Mouse (Mus musculus) neural tube, embryonic 15.5 days (tissue): ENCODE data around the gene Rnls. TPM values are rescaled to one million over a fixed set of nuclear protein-coding genes. Genes with fewer than 3 reads are reported as not detected.

ENCODE experiments used
- ATAC-seq: fragments of 200-750 bp; cut with Nextera tagmentation; 2 replicates; pipeline ENCODE4 v1.8.0; 2017; ENCODE audit warnings: mild to moderate bottlenecking, moderate TSS enrichment, moderate library complexity; ENCODE audit not compliant: low FRiP score
- H3K27ac ChIP-seq: fragments of 300-500 bp; sonication (generic); replicated peaks from 2 replicates; pipeline ENCODE4 v1.5.1; 2015; ENCODE audit warnings: mild to moderate bottlenecking, inconsistent platforms
- H3K27me3 ChIP-seq: fragments of 300-500 bp; sonication (generic); replicated peaks from 2 replicates; pipeline ENCODE4 v1.6.1; 2015; ENCODE audit warnings: inconsistent platforms
- H3K36me3 ChIP-seq: fragments of 300-500 bp; sonication (generic); 2 replicates; pipeline ENCODE4 v1.6.1; 2015; ENCODE audit warnings: inconsistent platforms
- H3K4me1 ChIP-seq: fragments of 300-500 bp; sonication (generic); 2 replicates; pipeline ENCODE4 v1.6.1; 2015; ENCODE audit warnings: inconsistent platforms
- H3K4me2 ChIP-seq: fragments of 300-500 bp; sonication (generic); 2 replicates; pipeline ENCODE4 v1.6.1; 2015; ENCODE audit warnings: inconsistent platforms, mild to moderate bottlenecking, moderate library complexity
- H3K4me3 ChIP-seq: fragments of 300-500 bp; sonication (generic); replicated peaks from 2 replicates; pipeline ENCODE4 v1.5.1; 2015; ENCODE audit warnings: mild to moderate bottlenecking, inconsistent platforms
- H3K9ac ChIP-seq: fragments of 300-500 bp; sonication (generic); replicated peaks from 2 replicates; pipeline ENCODE4 v1.6.1; 2015; ENCODE audit warnings: mild to moderate bottlenecking, inconsistent platforms
- H3K9me3 ChIP-seq: fragments of 300-500 bp; sonication (generic); replicated peaks from 2 replicates; pipeline ENCODE4 v1.6.1; 2016; ENCODE audit warnings: inconsistent platforms
- WGBS: fragments of 180-500 bp; shearing (Covaris S2); methylation state at CpG from one replicate; pipeline ENCODE4 v1.1.7; 2015; ENCODE audit warnings: mixed read lengths; 5-methylcytosine and 5-hydroxymethylcytosine counted together
- polyA plus RNA-seq: library from polyadenylated mRNA; unstranded; fragments of >200 nt; fragmentation: Nextera tagmentation; extraction: Ambion mirVana; gene quantifications from 2 replicates; pipeline ENCODE4 v1.2.1, GENCODE M21; 2015

Rnls gene
- polyA plus RNA-seq, 1 experiment from 2014 or later = 11.1 TPM

DNA sequence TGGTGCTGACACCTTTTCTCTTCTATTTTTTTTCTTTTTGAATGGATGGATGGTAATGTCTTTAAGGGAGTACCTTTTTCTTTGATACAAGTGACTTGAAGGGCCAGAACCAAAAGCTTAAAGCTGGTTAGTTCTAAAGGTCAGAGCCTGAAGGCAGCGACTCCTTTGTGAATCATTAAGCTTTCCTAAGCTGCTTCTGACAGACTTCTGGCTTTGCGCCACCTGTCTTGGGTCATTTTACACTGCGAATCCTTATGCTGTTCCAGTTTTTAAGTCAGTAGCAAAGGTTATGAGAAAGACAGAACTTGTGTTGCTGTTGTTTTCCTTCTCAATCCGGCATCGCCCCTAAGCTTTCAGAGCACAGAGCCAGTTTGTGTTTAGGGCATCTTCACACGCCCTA lies 168.8 kb downstream of the Rnls start:
- WGBS = 73% methylated on average over 6 of the region's 6 CpGs
- no peak overlapping the region for H3K27ac ChIP-seq
- H3K9ac ChIP-seq = no peak overlapping the region
- H3K9me3 ChIP-seq = no peaks in the 10 kb centered on the region
- H3K4me1 ChIP-seq = peaks cover 9% of the 10 kb centered on the region
- no peaks in the 10 kb centered on the region for H3K36me3 ChIP-seq
- H3K4me3 ChIP-seq = no peak overlapping the region
- H3K4me2 ChIP-seq = no peak overlapping the region
- no peaks in the 10 kb centered on the region for H3K27me3 ChIP-seq
- no peak for ATAC-seq

DNA sequence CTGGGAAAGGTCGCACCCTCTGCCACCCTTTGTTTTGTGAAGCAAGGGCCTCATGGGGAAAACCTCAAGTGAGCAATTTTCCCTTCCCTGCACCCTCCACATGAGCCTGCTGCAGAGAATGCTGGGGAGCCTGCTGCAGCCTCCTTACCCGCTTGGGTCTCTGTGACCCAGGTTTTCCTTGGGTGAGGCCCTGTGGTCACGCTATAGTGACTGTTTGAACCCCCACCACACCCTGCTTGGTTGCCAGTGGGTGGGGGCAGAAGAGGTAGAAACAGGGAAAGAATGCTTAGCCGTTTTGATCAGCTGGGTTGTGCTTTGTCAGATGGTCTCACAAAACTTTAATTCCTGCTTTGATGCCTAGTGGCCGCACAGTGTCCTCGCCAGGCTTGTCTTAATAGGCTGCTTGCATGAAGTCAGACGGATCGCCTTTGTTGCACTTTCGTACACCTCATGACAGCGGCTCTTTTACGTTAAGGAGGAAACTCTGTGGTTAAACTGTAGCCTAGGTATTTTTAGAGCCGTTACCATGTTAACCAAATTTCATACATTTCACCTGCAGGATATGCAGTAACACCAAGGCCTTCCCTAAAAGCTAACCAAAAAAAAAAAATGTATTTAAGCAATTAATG lies 169.4 kb downstream of the Rnls start:
- 60% methylated on average over 12 of the region's 12 CpGs for WGBS
- no peak overlapping the region for H3K9ac ChIP-seq
- peaks cover 9% of the 10 kb centered on the region for H3K4me1 ChIP-seq
- H3K4me2 ChIP-seq = no peak overlapping the region
- H3K4me3 ChIP-seq = no peak overlapping the region
- H3K27ac ChIP-seq = no peak overlapping the region
- no peak for ATAC-seq
- H3K9me3 ChIP-seq = no peaks in the 10 kb centered on the region
- H3K36me3 ChIP-seq = no peaks in the 10 kb centered on the region
- H3K27me3 ChIP-seq = no peaks in the 10 kb centered on the region

DNA sequence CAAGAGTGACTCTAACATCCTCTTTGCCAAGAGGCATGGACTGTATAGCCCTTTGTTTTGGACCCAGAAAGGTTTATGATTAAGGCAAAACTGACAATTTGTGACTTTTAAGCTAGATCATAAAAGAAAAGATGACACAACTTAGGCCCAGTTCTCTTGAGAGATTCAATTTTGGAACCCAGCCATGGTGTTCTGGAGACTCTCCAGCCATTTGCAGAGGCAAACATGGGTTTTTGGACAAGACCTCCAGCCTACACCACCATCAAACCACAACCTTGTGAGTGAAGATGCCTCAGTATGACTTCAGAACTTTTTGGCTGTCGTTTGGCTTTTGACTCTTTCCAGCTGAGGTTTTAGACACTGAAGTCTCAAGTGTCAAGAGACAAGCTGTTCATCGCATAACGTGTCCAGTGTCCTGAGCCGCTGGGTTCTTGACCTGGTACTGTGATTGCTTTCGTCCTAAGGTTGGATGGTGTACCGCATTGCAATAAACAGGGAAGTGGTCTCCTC lies 174.2 kb downstream of the Rnls start:
- no peak overlapping the region for H3K27ac ChIP-seq

DNA sequence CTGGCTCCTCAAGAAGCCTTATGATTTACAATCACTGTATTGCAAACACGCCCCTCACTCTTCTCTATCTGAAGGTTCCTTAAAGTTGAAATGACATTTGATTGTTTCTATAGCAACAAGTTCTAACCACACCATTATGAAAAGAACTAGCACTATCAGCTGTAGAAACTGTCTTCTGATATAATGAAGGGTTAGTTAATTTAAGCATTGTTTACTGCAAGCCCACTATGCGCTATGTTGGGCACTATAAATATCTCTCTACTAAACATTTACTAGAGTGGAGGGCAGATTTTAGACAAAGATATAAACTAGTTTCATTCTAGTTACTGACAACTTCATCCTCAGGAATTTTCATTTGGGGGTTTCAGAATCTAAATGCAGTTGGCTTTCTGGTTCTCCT lies 182.4 kb downstream of the Rnls start:
- no peak overlapping the region for H3K4me3 ChIP-seq
- no peaks in the 10 kb centered on the region for H3K27me3 ChIP-seq
- H3K4me2 ChIP-seq = no peak overlapping the region
- no peak for ATAC-seq
- no peak overlapping the region for H3K9ac ChIP-seq
- no peaks in the 10 kb centered on the region for H3K36me3 ChIP-seq
- H3K27ac ChIP-seq = no peak overlapping the region
- WGBS = 90% methylated on average over 2 of the region's 2 CpGs
- H3K9me3 ChIP-seq = no peaks in the 10 kb centered on the region
- H3K4me1 ChIP-seq = no peaks in the 10 kb centered on the region

More for the DNA sequence above, 174.2 kb downstream of the Rnls start:
- no peak for ATAC-seq
- H3K36me3 ChIP-seq = no peaks in the 10 kb centered on the region
- H3K4me2 ChIP-seq = no peak overlapping the region
- no peaks in the 10 kb centered on the region for H3K9me3 ChIP-seq
- H3K9ac ChIP-seq = no peak overlapping the region
- 91% methylated on average over 6 of the region's 6 CpGs for WGBS
- H3K4me1 ChIP-seq = no peaks in the 10 kb centered on the region
- H3K4me3 ChIP-seq = no peak overlapping the region
- no peaks in the 10 kb centered on the region for H3K27me3 ChIP-seq

DNA sequence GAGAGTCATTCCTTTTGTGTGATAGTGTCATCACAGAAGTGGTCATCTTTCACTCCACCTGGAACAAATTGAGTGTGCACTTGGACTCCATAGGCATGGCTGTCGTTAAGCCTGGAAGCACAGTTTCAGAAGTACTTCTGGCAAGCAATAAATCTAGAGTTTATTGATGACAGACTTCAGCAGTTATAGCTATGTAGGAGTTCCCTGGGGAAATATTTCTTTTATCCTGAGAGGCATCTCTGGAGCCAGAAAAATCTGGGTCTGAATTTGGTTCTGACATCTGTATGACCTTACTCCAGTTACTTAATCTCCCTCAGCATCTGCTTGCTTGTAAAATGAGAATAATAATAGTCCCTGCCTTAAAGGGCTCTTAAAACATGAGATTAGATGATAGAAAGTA lies 184.1 kb downstream of the Rnls start:
- Histone ChIP-seq H3K27ac (no peak overlapping the region), H3K4me2 (no peak overlapping the region), H3K9me3 (no peaks in the 10 kb centered on the region), H3K9ac (no peak overlapping the region), H3K4me1 (no peaks in the 10 kb centered on the region), H3K27me3 (no peaks in the 10 kb centered on the region), H3K36me3 (no peaks in the 10 kb centered on the region), H3K4me3 (no peak overlapping the region)
- ATAC-seq = no peak
- 45% methylated on average over 1 of the region's 1 CpGs for WGBS

DNA sequence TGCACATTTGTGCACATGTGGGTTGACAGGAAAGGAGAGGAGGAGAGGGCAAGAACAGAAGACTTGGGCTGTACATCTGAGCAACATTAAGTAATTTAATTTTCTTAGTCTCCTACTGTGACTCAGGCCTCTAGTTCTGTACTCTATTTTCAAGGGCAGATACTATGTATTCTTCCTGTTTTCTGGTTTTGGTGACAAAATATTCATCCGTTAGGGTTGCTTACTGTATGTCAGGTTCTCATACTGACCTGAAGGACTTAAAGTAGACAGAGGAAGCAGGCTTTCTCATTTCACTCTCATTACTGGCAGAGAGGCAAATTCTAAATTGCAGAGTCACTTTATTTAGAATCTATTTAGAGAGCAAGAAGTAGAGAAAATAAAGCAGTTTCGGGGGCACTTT lies 186.7 kb downstream of the Rnls start:
- ATAC-seq = no peak
- 95% methylated on average over 2 of the region's 2 CpGs for whole genome bisulfite sequencing

DNA sequence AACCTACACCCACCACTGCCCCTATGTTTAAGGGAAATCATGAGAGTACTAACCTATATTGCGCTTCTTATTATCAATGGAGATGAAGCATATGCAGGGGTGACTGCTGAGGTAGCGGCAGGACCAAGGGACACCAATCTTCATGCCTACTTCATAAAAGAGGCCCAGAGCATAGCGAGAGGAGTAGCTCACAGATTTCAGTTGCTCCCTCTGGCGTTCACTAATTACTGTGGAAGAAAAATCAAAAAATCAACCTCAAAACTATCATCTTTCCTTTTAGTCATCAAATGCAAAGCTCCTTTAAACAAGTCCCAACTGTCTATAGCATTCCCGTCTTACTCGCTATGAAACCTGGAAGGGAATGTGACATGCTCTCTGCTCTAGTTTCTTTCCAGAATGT lies 189.7 kb downstream of the Rnls start:
- H3K27ac ChIP-seq = no peak overlapping the region
- 87% methylated on average over 6 of the region's 6 CpGs for WGBS
- no peak overlapping the region for H3K4me2 ChIP-seq
- H3K36me3 ChIP-seq = no peaks in the 10 kb centered on the region
- no peaks in the 10 kb centered on the region for H3K4me1 ChIP-seq
- H3K9me3 ChIP-seq = no peaks in the 10 kb centered on the region
- no peak overlapping the region for H3K9ac ChIP-seq
- H3K4me3 ChIP-seq = no peak overlapping the region
- ATAC-seq = no peak
- no peaks in the 10 kb centered on the region for H3K27me3 ChIP-seq

More for the DNA sequence above, 186.7 kb downstream of the Rnls start:
- H3K27ac ChIP-seq = no peak overlapping the region
- no peaks in the 10 kb centered on the region for H3K4me1 ChIP-seq
- H3K4me2 ChIP-seq = no peak overlapping the region
- H3K9ac ChIP-seq = no peak overlapping the region
- H3K9me3 ChIP-seq = no peaks in the 10 kb centered on the region
- H3K4me3 ChIP-seq = no peak overlapping the region
- H3K27me3 ChIP-seq = no peaks in the 10 kb centered on the region
- H3K36me3 ChIP-seq = no peaks in the 10 kb centered on the region

DNA sequence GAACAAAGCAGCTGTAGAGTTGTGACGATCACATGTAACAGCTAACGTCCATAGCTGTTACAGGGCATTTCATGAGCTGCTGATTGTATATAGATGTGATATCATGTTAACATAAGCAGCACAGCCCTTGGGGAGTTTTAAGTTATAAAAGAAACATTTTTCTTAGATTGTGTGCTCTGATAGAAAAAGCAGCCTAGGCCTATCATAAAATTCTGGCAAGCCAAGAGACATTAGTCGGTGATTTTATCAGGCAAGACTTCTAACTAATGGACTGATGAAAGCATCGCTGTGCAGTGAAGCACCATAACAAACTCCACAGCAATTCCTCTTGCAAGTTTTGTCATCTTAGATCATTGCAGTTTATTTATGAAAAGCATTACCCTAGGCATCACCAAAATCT lies 190.9 kb downstream of the Rnls start:
- H3K36me3 ChIP-seq = no peaks in the 10 kb centered on the region
- H3K27ac ChIP-seq = no peak overlapping the region
- WGBS = 80% methylated on average over 4 of the region's 4 CpGs
- no peak overlapping the region for H3K4me3 ChIP-seq
- H3K4me1 ChIP-seq = no peaks in the 10 kb centered on the region
- ATAC-seq = no peak
- H3K27me3 ChIP-seq = no peaks in the 10 kb centered on the region
- H3K9ac ChIP-seq = no peak overlapping the region
- H3K9me3 ChIP-seq = no peaks in the 10 kb centered on the region
- no peak overlapping the region for H3K4me2 ChIP-seq

DNA sequence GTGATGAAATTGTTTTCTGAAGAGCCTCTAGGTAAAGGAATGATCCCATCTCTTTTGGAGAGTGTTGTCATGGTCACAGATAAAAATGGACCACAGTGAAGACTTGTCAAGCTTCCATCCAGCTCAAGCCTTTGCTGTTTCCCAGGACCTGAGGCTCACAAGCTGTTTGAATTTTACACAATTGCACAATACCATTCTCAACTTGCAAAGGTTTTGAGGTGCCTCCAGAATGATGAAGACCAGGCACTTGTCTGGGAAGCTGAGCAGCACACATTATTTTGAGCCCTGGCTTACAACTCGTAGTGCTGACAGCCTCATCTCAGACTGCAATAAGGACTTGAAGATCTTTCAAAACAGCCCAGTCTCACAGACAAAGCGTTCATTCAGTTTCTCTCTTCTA lies 200.0 kb downstream of the Rnls start:
- Histone ChIP-seq H3K4me1 (no peaks in the 10 kb centered on the region), H3K36me3 (no peaks in the 10 kb centered on the region), H3K4me3 (no peak overlapping the region), H3K27ac (no peak overlapping the region), H3K9ac (no peak overlapping the region), H3K9me3 (no peaks in the 10 kb centered on the region), H3K27me3 (no peaks in the 10 kb centered on the region), H3K4me2 (no peak overlapping the region)
- 73% methylated on average over 2 of the region's 2 CpGs for WGBS
- no peak for ATAC-seq

DNA sequence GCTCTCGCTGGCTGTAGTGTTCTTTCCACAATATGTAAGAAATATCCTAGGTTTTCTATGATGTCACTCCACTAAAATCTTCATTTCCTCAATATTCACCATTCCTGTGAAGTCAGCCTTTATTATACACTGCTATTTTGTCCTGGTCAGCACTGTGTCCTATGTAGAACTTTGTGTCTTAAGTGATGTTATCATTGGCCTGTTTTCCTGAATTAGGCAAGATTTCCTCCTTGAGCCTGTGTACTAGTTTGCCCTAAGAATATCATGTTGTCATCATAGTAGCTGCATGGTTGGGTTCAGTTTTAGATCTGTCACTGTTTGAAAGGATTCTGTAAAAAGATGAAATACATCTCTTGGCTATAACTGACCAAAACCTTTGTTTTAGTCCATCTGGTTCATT lies 203.3 kb downstream of the Rnls start:
- H3K4me3 ChIP-seq = no peak overlapping the region
- H3K4me1 ChIP-seq = no peaks in the 10 kb centered on the region
- 94% methylated on average over 1 of the region's 1 CpGs for WGBS
- no peak overlapping the region for H3K9ac ChIP-seq
- no peak overlapping the region for H3K4me2 ChIP-seq
- no peak overlapping the region for H3K27ac ChIP-seq
- H3K36me3 ChIP-seq = no peaks in the 10 kb centered on the region
- H3K27me3 ChIP-seq = no peaks in the 10 kb centered on the region
- ATAC-seq = no peak
- no peaks in the 10 kb centered on the region for H3K9me3 ChIP-seq

DNA sequence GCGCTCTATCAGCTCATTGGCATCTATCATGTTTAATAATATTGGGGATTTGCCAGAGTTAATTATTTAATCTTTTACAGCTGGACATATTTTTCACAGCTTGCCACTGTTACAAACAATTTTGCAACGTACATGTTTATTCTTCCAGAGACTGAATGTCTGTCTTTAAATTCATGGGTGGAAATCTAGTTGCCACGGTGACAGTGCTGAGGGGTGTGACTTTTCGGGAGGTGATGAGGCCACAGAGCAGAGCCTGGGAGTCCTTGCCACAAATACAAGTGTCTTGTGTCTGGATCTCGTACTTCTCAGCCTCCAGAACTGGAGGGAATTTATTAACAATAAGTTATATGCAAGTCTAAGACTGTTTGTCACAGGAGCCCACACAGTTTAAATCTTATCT lies 212.5 kb downstream of the Rnls start:
- no peaks in the 10 kb centered on the region for H3K27me3 ChIP-seq
- no peaks in the 10 kb centered on the region for H3K36me3 ChIP-seq
- no peak for ATAC-seq
- no peaks in the 10 kb centered on the region for H3K4me1 ChIP-seq
- H3K27ac ChIP-seq = no peak overlapping the region
- H3K4me2 ChIP-seq = no peak overlapping the region
- H3K9ac ChIP-seq = no peak overlapping the region
- no peak overlapping the region for H3K4me3 ChIP-seq
- WGBS = 66% methylated on average over 5 of the region's 5 CpGs
- H3K9me3 ChIP-seq = no peaks in the 10 kb centered on the region

DNA sequence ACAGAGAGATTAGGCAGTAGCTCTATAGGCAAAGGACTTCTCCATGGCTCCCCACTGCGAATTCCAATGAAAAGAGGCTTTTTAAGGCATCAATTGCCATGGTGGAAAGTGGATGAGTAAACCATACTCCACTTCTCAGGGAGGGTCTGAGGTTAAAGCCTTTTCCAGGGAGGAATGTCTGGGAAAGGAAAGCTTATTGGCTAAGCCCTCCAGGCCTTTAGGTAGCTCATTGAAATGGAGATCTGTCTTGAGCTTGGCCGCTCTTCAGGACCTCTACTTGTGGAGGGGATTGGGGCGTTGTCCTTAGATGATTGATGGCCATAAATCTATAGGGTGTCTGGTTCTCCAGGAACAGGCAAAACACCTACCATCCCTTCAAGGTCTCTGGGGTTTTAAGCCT lies 213.2 kb downstream of the Rnls start:
- no peak overlapping the region for H3K4me2 ChIP-seq
- no peak for ATAC-seq
- 42% methylated on average over 3 of the region's 3 CpGs for WGBS
- no peak overlapping the region for H3K4me3 ChIP-seq
- no peaks in the 10 kb centered on the region for H3K4me1 ChIP-seq
- no peaks in the 10 kb centered on the region for H3K9me3 ChIP-seq
- H3K27ac ChIP-seq = no peak overlapping the region
- no peaks in the 10 kb centered on the region for H3K27me3 ChIP-seq
- H3K9ac ChIP-seq = no peak overlapping the region
- no peaks in the 10 kb centered on the region for H3K36me3 ChIP-seq

DNA sequence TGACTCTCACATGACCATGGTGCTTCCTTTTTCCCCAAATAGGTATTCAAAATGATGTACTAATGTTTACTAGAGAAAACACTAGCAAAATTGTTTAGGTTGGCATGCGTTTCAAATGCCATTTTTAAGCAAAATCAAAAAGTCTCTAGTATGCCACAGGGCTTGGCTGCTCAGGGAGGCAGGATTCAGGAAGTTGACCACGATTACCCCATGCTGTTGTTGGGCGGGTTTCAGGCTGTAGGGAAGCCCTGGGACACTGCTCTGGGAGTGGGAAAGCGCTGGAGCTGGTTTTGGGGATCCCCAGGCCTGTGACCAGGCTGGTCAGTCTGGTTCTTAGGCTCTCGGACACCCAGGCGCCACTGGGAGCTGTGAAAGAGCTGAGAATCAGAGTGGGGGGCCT lies 213.7 kb downstream of the Rnls start:
- ATAC-seq = no peak
- no peak overlapping the region for H3K27ac ChIP-seq
- no peak overlapping the region for H3K4me2 ChIP-seq
- H3K9me3 ChIP-seq = no peaks in the 10 kb centered on the region
- WGBS = 56% methylated on average over 6 of the region's 6 CpGs
- H3K36me3 ChIP-seq = no peaks in the 10 kb centered on the region
- no peak overlapping the region for H3K4me3 ChIP-seq
- no peaks in the 10 kb centered on the region for H3K27me3 ChIP-seq
- no peak overlapping the region for H3K9ac ChIP-seq
- no peaks in the 10 kb centered on the region for H3K4me1 ChIP-seq
